Mouse (Mus musculus): ENCODE measurements at regions not wholly inside any gene's neighbourhood (a gene's known extent, or its start where the extent isn't known, plus 50 kb on each side); places are given as distances from the start of the nearest gene placed in this dataset.

- H3K4me2 ChIP-seq (replicated peaks; ENCODE audit: low read depth, low read length), result no peak overlapping the region
- DNase-seq (ENCODE audit: low spot score), result no peak
- no peak overlapping the region for H3K27ac ChIP-seq (ENCODE audit: low read depth, low read length)
- H3K36me3 ChIP-seq (ENCODE audit: control insufficient read depth, insufficient read depth, low read length), result no peaks in the 10 kb centered on the region
- no peaks in the 10 kb centered on the region for H3K4me1 ChIP-seq (replicated peaks; ENCODE audit: control insufficient read depth, insufficient read depth, low read length)
- H3K4me3 ChIP-seq (ENCODE audit: low read depth, low read length), result no peak overlapping the region
- no peak for ATAC-seq (ENCODE audit: low FRiP score)
- H3K27me3 ChIP-seq (ENCODE audit: control insufficient read depth, insufficient read depth, low read length), result no peaks in the 10 kb centered on the region
- WGBS, result 95% methylated on average over 3 of the region's 3 CpGs
- no peaks in the 10 kb centered on the region for H3K9me3 ChIP-seq (ENCODE audit: control insufficient read depth, low read length)
- no peak overlapping the region for H3K9ac ChIP-seq (ENCODE audit: low read depth, low read length)
Observed at GRCm38 (mm10) chr8:126767341-126767740, 173.6 kb upstream of the Irf2bp2 start.

DNA sequence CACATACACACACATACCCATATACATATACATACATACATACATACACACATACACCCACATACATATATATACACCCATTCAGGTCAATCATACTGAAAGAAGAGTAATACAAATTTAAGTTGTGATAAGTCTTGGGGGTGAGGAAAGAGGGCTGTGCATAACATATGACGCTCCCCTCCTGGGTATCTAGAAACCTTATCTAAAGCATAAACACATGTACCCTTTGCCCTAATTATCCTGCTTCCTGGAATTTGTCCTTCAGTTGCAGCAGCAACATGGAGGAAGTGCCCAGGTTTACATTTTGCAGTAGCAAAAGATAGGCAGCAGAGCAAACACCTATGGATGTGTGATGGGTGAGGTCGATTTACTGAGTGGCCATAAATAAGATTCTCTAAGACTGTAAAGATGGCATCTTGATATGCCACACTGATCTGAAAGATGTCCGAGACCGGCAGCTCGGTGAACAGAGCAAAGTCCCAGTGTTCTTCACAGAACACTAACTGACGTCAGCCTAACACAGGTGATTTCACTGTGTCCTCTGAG, 172.0 kb upstream of the Irf2bp2 start:
- no peak overlapping the region for H3K4me2 ChIP-seq (replicated peaks; ENCODE audit: low read depth, low read length)
- no peaks in the 10 kb centered on the region for H3K36me3 ChIP-seq (ENCODE audit: control insufficient read depth, insufficient read depth, low read length)
- no peak overlapping the region for H3K9ac ChIP-seq (ENCODE audit: low read depth, low read length)
- ATAC-seq (ENCODE audit: low FRiP score) (no peak), DNase-seq (ENCODE audit: low spot score) (no peak)
- H3K9me3 ChIP-seq (ENCODE audit: control insufficient read depth, low read length), result no peaks in the 10 kb centered on the region
- no peak overlapping the region for H3K4me3 ChIP-seq (ENCODE audit: low read depth, low read length)
- H3K27ac ChIP-seq (ENCODE audit: low read depth, low read length), result no peak overlapping the region
- 84% methylated on average over 6 of the region's 6 CpGs for WGBS
- H3K4me1 ChIP-seq (replicated peaks; ENCODE audit: control insufficient read depth, insufficient read depth, low read length), result no peaks in the 10 kb centered on the region
- no peaks in the 10 kb centered on the region for H3K27me3 ChIP-seq (ENCODE audit: control insufficient read depth, insufficient read depth, low read length)

DNA sequence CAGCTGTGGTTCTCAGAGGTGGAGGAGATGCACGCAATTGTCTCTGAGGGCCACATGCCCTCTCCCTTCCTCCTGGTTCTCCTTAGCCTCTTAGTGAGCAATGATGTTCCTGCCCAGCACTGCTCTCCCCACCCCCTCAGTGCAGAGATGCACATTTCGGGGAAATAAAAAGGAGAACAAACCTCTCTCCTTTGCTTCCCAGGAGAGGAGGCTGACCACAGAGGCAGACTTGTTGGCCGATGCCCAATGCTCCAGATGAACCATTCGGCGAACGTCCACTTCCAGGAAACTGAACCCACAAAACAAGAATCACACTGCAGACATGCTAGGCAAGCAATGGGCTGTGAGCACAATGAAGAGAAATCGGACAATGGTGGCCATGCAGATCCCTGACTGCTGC, 169.8 kb upstream of the Irf2bp2 start:
- no peaks in the 10 kb centered on the region for H3K27me3 ChIP-seq (ENCODE audit: control insufficient read depth, insufficient read depth, low read length)
- no peak overlapping the region for H3K9ac ChIP-seq (ENCODE audit: low read depth, low read length)
- no peak for DNase-seq (ENCODE audit: low spot score)
- ATAC-seq (ENCODE audit: low FRiP score), result no peak
- H3K4me1 ChIP-seq (replicated peaks; ENCODE audit: control insufficient read depth, insufficient read depth, low read length), result no peaks in the 10 kb centered on the region
- H3K36me3 ChIP-seq (ENCODE audit: control insufficient read depth, insufficient read depth, low read length), result no peaks in the 10 kb centered on the region
- no peak overlapping the region for H3K4me2 ChIP-seq (replicated peaks; ENCODE audit: low read depth, low read length)
- H3K4me3 ChIP-seq (ENCODE audit: low read depth, low read length), result no peak overlapping the region
- H3K9me3 ChIP-seq (ENCODE audit: control insufficient read depth, low read length), result no peaks in the 10 kb centered on the region
- no peak overlapping the region for H3K27ac ChIP-seq (ENCODE audit: low read depth, low read length)
- 87% methylated on average over 7 of the region's 7 CpGs for whole genome bisulfite sequencing

GRCm38 (mm10) chr8:126759711-126760110, 165.9 kb upstream of the Irf2bp2 start:
- Histone ChIP-seq H3K4me3 (ENCODE audit: low read depth, low read length) (no peak overlapping the region), H3K27ac (ENCODE audit: low read depth, low read length) (no peak overlapping the region), H3K36me3 (ENCODE audit: control insufficient read depth, insufficient read depth, low read length) (no peaks in the 10 kb centered on the region), H3K4me2 (replicated peaks; ENCODE audit: low read depth, low read length) (no peak overlapping the region), H3K9ac (ENCODE audit: low read depth, low read length) (no peak overlapping the region), H3K9me3 (ENCODE audit: control insufficient read depth, low read length) (no peaks in the 10 kb centered on the region), H3K27me3 (ENCODE audit: control insufficient read depth, insufficient read depth, low read length) (no peaks in the 10 kb centered on the region), H3K4me1 (replicated peaks; ENCODE audit: control insufficient read depth, insufficient read depth, low read length) (no peaks in the 10 kb centered on the region)
- WGBS, result 71% methylated on average over 7 of the region's 7 CpGs
- DNase-seq (ENCODE audit: low spot score), result no peak
- no peak for ATAC-seq (ENCODE audit: low FRiP score)

- Histone ChIP-seq H3K9me3 (ENCODE audit: control insufficient read depth, low read length) (no peaks in the 10 kb centered on the region), H3K36me3 (ENCODE audit: control insufficient read depth, insufficient read depth, low read length) (no peaks in the 10 kb centered on the region), H3K9ac (ENCODE audit: low read depth, low read length) (no peak overlapping the region), H3K4me2 (replicated peaks; ENCODE audit: low read depth, low read length) (no peak overlapping the region), H3K27me3 (ENCODE audit: control insufficient read depth, insufficient read depth, low read length) (no peaks in the 10 kb centered on the region), H3K4me1 (replicated peaks; ENCODE audit: control insufficient read depth, insufficient read depth, low read length) (no peaks in the 10 kb centered on the region), H3K27ac (ENCODE audit: low read depth, low read length) (no peak overlapping the region), H3K4me3 (ENCODE audit: low read depth, low read length) (no peak overlapping the region)
- no peak for DNase-seq (ENCODE audit: low spot score)
- 91% methylated on average over 4 of the region's 4 CpGs for WGBS
- no peak for ATAC-seq (ENCODE audit: low FRiP score)
Observed at GRCm38 (mm10) chr8:126758951-126759350, 165.2 kb upstream of the Irf2bp2 start.

DNA sequence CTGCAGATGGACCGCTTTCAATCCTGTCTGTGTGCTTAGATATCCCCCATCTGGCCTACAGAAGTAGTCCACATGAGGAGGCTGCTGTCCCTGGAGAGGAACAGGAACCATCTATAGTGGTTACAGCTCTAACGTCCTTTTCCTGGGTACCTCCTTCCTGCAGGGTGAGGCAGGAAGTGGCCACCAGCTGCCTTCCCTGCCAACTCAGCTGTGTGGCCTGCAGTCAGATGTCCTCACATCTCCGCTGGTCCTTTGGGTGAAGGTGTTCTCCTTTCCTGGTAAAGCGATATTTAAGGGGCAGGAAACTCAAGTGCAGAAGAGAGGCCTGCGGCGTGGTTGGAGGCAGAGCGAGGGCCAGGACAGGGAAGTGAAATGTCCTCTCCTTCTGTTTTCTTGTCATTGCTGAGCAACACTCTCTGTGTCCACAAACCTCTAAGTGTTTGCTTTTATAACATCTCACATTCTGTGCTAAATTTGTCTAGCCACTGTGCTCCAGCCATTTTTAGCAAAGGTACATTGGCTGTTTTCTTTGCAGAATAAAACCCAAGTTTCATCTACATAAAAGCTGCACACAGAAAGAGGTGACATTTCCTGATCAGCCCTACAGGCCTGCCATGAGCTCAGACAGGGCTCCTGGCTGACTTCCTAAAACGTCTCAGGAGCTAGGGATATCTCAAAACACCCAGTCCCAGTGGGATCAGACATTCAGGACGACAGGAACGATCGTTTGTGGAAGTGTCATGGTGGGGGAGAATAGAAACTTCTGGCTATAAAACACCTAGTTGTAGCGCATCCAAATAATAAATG, 164.4 kb upstream of the Irf2bp2 start:
- no peak overlapping the region for H3K9ac ChIP-seq (ENCODE audit: low read depth, low read length)
- H3K27me3 ChIP-seq (ENCODE audit: control insufficient read depth, insufficient read depth, low read length), result no peaks in the 10 kb centered on the region
- DNase-seq (ENCODE audit: low spot score) (no peak), ATAC-seq (ENCODE audit: low FRiP score) (no peak)
- WGBS, result 85% methylated on average over 12 of the region's 12 CpGs
- H3K4me3 ChIP-seq (ENCODE audit: low read depth, low read length), result no peak overlapping the region
- H3K9me3 ChIP-seq (ENCODE audit: control insufficient read depth, low read length), result no peaks in the 10 kb centered on the region
- no peaks in the 10 kb centered on the region for H3K36me3 ChIP-seq (ENCODE audit: control insufficient read depth, insufficient read depth, low read length)
- H3K27ac ChIP-seq (ENCODE audit: low read depth, low read length), result no peak overlapping the region
- no peaks in the 10 kb centered on the region for H3K4me1 ChIP-seq (replicated peaks; ENCODE audit: control insufficient read depth, insufficient read depth, low read length)
- no peak overlapping the region for H3K4me2 ChIP-seq (replicated peaks; ENCODE audit: low read depth, low read length)

DNA sequence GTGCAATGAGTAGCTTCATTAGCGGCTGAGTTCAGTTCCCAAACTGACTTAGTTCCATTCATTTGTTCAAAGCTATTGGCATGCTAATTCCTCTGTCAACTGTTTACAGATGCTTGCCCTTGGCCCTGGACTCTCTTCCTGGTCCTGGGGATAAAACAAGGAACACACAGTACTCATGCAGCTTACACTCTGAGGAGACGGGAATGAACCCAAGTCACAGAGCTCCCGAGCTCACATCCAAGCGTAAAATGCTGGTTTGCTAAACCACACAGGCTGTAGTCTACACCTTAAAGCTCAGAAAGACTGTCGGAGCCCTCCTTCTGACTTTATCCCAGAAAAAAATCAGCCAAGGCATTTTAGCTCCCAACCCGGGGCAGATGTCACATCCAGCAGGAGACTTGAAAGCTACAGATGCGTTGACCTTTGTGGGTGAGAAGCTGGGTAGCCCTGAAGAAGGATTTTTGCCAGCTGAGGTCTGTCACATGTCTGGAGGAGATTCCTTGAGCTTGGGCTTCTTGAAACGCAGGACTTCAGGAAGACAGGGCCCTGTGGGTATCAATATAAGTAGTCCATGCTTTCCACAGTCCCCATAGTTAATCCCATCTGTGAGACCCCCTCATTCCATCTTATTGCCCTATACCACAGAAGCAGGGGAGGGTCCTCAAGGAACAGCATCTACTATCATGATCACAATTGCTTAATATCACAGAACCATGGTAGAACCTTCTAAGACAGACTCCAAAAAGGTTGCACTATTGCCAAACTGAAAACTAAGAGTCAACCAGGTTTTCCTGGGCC, 162.7 kb upstream of the Irf2bp2 start:
- Histone ChIP-seq H3K9me3 (ENCODE audit: control insufficient read depth, low read length) (no peaks in the 10 kb centered on the region), H3K4me1 (replicated peaks; ENCODE audit: control insufficient read depth, insufficient read depth, low read length) (no peaks in the 10 kb centered on the region), H3K9ac (ENCODE audit: low read depth, low read length) (no peak overlapping the region), H3K36me3 (ENCODE audit: control insufficient read depth, insufficient read depth, low read length) (no peaks in the 10 kb centered on the region), H3K4me2 (replicated peaks; ENCODE audit: low read depth, low read length) (no peak overlapping the region), H3K27me3 (ENCODE audit: control insufficient read depth, insufficient read depth, low read length) (no peaks in the 10 kb centered on the region), H3K4me3 (ENCODE audit: low read depth, low read length) (no peak overlapping the region), H3K27ac (ENCODE audit: low read depth, low read length) (no peak overlapping the region)
- 81% methylated on average over 8 of the region's 8 CpGs for WGBS
- DNase-seq (ENCODE audit: low spot score) (no peak), ATAC-seq (ENCODE audit: low FRiP score) (no peak)

- Histone ChIP-seq H3K36me3 (ENCODE audit: control insufficient read depth, insufficient read depth, low read length) (no peaks in the 10 kb centered on the region), H3K9me3 (ENCODE audit: control insufficient read depth, low read length) (no peaks in the 10 kb centered on the region), H3K4me1 (replicated peaks; ENCODE audit: control insufficient read depth, insufficient read depth, low read length) (no peaks in the 10 kb centered on the region), H3K4me3 (ENCODE audit: low read depth, low read length) (no peak overlapping the region), H3K27ac (ENCODE audit: low read depth, low read length) (no peak overlapping the region), H3K4me2 (replicated peaks; ENCODE audit: low read depth, low read length) (no peak overlapping the region), H3K27me3 (ENCODE audit: control insufficient read depth, insufficient read depth, low read length) (no peaks in the 10 kb centered on the region), H3K9ac (ENCODE audit: low read depth, low read length) (no peak overlapping the region)
- no peak for ATAC-seq (ENCODE audit: low FRiP score)
- DNase-seq (ENCODE audit: low spot score), result no peak
- WGBS, result 91% methylated on average over 5 of the region's 5 CpGs
Observed at GRCm38 (mm10) chr8:126755669-126756068, 161.9 kb upstream of the Irf2bp2 start.

Data from hindbrain, embryonic 11.5 days (tissue).